Mouse (Mus musculus) spleen, adult 12 weeks (tissue): ENCODE measurements around the gene Ift57.

Source experiments
- DNase-seq: peaks from one replicate; pipeline ENCODE4 v3.0.0; 2022; ENCODE audit warnings: low spot score

Gene Ift57

DNA sequence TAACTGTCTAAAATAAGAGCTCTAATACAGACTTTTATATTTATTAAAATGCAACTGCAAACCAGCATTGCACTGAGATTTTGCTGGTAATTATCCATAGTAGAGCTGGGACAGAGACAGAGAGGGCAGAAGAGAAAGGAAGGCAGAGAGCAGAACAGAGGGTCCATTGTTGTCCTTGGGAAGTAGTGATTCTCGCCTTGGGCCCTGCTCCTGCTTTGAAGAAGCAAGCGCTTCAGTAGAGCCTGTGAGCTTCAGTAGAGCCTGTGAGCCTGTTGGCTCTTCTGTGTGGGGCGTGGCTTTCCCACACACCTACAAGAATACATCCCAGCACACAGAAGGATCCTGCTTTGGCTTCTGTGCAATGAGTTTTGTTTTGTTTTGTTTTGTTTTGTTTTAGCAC lies 54.3 kb downstream of the Ift57 start:
- DNase-seq = no peak

DNA sequence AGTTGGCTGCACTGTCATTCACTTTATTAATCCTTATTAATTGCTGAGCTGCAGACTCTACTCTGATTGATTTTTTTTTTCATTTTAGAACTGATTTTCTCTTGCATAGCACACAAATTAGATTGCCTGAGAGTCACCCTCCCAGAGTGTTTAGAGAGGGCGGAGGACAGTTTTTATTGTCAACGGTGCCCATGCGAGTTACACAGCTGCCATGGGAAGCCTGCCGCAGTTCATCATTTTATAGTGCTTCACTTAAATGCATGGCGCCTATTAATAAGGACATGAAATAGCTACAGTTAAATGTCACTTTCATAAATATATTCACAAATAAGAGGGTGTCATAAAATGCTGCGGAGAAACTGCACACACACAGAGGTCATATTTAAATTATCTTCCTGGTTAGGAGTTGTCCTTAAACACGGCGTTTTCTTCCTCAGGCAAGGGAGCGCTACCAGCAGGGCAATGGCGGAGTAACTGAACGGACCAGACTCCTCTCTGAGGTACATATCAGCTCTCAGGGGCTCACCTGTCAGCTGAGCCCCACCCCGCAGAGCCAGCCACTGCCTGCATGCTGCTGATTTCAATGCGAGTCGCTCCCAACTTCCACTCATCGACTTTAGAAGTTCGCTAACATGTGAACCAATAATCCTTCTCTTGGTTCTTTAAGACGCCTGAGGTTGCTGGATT lies 61.6 kb downstream of the Ift57 start:
- DNase-seq = no peak

DNA sequence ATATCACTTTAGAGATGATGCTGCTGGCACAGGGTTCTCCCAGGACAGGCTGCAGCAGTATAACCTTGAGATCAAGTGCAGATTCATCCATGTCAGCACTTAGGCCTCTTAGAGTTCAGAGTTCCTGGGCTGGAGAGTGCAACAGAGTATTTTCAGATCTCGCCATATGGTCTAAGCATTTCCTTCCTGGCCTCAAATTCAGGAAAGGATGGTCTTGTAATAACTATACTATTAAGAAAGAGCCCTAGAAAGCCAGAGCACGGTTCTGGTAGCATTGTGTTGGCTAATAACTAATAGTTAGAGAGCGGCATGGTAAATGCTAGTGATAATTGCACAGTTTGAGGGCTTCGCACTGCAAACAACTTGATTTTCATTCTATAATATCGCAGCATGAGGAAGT lies 62.9 kb downstream of the Ift57 start:
- no peak for DNase-seq

DNA sequence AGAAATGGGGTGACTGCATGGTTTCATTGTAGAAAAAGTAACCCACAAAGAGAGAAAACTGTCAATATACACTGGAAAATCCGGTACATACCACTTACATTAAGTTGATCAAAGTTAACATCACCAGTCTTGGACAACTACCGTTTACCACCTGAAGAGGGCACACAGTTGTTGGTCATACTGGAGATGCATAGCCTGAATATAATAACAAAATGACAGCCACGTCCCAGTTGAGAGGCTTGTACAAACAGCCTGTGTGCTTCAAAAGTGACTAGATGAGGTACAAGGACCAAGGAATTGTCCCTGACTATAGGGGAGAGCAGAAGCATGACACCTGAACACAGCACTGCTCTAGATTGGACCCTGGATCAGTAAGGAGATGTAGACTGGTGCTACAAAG lies 67.3 kb downstream of the Ift57 start:
- no peak for DNase-seq

DNA sequence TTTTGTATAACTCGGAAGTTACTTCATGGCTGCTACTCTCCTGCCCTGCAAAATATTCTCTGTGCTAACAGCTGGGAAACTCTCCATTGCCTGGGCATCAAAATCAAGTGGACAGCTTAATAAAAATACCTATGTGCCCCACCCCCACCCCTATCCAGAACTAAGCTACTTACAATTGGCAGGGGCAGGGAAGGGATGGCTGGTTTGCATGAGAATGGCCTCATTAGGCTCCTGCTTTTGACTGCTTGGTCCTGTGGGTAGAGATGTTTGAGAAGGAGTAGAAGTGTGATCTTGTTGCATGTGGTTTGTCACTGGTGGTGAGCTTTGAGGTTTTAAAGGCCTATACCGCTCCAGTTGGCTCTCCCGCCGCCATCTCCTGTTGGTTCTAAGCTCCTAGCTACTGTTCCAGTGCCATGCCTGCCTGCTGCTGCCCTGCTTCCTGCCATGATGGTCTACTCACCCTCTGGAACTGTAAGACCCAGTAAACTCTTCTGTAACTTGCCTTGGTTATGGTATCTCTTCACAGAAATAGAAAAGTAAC lies 69.5 kb downstream of the Ift57 start:
- DNase-seq = no peak

DNA sequence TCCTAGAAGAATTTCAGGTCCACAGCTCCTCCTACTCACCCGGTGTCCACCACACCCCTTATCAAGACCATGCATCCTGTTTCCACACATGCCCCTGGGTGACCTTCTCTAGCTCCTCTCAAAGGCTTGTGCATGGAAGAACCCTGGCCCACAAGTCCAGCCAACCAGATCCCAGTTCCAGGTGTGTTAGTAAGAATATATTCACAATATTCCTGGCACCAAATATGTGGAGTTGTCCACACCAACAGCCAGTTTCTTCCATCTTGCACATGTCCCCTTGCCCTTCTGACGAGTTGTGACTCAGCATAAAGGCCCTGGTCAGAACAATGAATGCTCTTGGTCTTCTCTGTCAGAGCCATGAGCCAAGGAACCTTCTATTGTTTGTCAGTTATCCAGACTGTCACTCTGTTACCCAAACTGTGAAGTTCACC lies 70.8 kb downstream of the Ift57 start:
- peak; percentile 54 for DNase-seq

DNA sequence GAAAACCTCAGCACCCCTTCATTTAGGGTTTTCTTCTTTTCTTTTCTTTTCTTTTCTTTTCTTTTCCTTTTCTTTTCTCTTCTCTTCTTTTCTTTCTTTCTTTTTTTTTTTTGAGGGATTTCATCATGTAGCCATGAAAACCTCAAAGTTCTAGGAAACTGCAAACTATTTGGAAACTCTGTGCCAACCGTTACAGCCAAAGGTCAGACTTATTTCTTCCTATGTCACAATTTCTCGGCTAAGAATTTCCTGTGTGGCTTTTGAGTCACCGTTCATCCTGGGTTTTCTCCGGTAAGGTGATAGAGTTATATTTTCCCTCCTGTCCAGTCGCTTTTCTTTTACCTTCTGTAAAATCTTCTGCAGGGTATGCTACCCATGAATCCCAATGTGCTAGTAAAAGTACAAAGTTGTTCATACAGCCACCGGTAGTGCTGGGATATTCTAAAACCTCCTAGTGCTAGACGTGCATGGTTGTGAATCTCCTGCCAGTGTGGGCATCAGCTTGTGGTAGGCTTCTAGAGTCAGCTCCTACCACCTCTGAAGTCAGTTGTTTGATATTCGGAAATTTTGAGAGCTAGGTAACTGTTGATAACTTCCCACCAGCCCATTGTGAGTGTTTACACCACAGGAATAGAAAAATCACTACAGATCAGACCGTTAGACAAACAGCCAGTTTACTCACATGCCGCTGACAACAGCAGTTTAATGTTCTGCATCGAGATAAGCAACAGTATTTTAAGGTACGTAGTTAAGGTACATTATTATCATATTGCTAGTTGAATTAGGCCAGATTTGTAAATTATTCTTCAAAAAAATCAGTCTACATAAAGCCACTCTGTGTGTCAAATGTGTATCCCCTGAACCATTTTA lies 71.5 kb downstream of the Ift57 start:
- DNase-seq = no peak

DNA sequence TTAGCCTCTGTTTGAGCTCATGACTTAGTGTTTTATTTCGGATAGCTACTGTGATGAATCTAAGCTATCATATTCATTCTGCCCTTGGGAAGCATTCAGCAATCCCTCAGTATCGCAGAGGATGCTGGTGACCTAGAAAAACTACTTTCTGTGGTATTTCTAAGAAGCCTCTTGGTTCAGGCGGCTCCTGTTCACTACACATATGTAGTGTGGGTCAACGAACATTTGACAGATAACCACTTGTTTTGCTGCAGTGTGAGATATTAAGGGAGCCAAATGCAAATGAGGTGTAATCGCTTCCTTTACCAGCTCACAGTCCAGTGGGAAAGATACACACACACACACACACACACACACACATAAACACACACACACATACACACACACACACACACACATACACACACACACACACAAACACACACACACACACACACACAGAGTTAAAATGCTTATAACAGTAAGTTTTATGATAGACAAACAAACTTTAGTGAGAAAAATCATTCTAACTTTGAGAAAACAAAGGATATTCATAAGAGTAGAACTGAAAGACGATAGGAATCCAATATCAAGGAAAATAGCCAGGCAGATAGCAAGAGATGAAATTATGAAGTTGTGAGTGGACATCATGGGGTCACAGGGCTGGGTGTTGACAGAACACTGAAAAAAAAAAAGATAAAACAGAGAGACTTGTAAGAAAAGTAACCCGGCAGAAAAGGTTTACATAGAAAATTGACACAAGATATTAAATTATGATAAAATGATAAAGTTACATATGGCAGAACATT lies 72.8 kb downstream of the Ift57 start:
- no peak for DNase-seq

DNA sequence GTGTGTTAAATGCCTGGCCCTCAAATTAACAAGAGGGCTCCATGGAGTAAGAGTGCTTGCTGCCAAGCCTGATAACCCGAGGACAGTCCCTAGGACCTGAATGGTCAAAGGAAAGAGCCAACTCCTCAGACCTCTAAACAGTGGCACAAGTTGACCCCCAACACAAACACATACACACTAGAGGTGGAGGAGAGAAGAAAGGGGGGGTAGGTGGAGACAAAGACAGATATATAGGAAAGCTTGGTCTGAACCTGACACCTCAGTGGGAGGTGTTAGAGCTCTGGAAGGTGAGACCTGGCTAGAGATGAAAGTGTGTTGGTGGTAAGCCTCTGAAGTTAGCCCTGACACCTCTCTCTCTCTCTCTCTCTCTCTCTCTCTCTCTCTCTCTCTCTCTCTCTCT lies 73.5 kb downstream of the Ift57 start:
- no peak for DNase-seq

DNA sequence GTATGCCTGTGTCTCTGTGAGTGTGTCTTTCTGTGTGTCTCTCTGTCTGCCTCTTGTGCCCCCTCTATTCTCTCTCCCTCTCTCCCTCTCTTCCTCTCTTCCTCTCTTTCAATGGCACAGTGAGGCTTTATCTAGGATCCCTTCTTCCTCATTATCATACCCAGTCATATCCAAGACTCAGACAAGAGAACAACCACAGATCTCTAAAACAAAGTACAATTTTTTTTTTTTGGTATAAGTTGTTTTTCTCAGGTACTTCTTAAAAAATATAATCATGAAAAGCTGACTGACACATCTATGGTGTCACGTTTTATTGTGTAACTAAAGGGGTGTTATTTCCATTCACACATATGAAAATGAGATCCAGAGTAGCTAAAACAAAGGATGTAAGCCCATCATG lies 74.0 kb downstream of the Ift57 start:
- no peak for DNase-seq

DNA sequence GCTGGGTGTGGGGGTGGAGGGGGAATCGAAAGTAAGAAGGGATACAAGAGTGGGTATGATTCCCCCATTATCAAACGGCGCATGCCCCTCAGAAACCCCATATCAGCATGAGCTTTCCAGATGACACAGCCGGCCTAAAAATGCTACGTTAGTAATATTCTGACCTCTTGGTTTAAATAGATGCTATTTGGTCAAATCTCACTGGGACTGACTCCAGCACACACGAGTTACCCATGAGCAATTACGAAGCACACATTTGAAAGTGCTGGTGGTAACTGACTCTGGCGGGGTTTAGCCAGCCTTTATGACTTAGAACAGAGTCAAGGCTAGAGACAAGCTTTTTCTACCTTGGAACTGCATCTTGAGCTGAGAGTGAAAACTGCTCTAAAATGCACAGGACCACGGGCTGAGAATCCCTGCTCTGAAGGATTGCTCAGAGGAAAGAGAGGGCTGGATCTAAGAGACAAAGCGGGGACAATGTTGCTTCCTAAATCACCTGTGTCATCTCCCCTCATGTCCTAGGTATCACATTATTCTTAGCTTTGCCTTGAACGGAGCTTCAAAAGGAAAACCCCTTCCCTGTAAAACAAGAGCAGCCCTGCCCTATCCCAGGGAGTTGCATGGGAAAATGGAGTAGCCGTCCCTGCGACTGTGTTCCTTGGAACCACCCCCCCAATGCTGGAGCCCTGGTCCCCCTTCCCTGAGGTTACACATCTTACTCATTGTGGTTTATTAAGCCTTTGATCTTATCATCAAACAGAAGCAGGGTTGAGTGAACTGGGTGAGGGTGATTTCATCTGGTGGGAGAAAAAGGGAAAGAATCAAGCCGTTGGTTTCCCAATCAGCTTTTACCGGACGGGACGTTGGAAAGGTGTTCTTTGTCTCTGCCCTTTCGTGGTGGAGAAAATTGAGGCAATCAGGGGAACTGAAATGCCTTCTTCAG lies 75.3 kb downstream of the Ift57 start:
- no peak for DNase-seq

DNA sequence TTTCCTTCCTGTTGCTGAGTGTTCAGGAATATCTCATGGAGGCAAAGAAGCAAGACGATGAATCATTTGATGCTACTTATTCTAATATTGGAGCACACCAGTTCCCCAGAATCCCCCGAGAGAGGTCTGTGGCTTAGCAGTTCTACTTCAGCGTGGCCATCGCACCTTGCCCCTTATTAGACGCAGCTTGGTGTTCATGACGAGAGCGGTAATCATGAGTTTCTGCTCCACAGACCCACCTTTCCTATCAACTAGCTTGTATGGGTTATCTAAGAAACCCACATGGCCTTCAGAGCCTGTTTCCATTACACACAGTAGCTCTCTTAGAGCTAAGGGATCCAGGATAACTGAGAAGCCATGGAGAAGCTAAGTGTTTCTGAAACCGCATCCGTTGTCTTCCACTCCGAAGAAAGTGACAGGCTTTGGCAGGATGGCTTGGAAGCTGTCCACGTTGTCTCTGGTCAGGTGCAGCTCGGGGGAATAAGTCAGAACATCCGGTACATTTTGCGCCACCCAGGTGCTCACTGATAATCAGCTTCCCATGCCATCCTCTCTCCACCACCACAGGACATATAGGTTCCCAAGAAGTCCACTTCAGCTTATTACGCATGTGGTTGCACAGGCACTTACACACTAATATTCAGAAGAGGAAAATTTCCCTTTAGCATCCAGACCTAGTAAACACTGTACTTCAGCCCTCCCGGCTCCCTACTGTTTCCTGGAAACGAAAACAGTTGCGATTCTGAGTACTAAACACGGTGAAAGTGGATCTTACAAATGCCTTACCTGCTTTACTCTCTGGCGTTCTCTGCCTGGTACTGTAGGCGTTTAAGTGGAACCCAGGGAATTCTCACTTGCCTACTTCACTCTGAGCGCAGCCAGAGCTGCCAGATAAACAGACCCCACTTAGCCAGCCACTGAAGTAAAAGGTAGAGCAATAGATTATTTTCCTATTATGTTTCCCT lies 76.3 kb downstream of the Ift57 start:
- peak; percentile 59 for DNase-seq

DNA sequence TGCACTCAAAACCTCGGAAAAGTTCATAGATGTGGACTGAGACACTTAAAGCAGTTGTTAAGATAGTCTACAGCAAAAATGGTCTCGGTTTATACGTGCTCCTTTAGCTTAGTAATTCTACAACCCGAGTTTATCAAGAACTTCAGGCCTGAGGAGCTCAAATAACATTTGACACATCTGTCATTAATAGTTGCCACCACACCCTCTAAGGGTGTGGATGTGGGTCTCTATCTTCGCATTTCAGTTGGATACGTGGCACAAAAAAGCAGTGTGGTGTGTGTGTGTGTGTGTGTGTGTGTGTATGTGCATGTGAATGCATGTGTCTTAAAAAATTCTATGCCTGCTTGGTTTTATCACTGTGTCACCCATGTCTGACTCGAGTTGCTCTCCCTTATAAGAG lies 77.9 kb downstream of the Ift57 start:
- no peak for DNase-seq

DNA sequence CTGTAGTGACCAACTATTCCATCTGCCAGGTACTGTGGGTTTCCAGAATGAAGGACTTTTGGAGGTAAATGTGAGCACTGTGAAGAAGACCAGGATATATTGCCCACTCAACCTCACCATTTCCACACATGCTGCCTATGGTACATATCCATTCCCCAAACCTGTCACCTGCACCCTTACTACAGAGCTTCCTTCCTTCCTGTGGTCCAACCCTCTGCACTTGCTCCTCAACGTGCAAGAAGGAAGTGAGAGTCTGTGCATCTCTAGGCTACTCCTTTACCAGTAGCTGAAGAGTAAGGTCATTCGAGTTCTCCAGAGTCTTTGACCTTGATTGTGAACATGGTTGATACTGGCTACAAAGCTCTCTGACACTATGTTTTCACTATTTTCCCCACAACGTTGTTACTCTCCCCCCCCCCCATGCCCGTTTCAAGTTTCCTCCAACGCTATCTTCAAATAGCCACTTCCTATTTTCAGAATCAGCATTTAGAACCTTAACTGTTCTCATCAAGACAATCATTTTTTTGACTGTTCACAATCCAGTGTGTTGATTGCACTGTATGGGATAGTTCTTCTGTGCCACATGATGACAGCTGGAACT lies 82.6 kb downstream of the Ift57 start:
- DNase-seq = no peak

DNA sequence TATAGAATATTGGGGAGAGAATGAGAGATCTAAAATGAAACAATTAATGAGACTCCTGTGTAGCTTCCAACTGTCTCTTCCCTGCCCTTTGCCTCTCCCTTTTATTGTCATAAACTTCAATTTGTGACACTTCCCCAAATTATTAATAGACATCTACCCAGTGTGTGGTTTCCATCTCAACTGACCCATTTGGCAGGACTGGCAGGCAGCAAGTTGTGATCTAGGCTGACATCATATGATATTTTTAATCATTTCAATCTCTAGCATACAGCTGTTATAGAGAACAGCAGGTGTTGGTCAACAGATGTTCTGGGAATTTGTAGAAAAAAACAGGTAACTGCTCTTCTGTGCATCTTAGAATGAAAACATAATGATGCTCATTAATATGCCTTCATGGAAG lies 84.3 kb downstream of the Ift57 start:
- no peak for DNase-seq

DNA sequence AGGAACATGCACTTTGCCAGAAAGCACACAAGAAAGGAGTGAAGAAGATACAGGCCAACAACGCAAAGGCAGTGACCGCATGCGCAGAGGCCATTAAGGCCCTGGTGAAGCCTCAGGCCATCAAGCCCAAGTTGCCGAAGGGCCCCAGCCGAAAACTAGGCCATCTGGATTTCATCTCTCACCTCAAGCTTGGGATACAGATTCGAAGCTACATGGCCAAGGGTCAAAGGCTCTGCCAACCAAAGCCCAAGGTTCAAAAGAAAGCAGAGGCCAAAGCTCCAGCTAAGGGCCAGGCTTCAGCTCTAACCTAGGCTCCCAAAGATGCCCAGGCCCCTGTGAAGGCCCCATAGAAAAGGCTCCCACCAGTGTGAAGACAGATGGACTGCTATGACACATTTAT lies 87.1 kb downstream of the Ift57 start:
- DNase-seq = no peak

DNA sequence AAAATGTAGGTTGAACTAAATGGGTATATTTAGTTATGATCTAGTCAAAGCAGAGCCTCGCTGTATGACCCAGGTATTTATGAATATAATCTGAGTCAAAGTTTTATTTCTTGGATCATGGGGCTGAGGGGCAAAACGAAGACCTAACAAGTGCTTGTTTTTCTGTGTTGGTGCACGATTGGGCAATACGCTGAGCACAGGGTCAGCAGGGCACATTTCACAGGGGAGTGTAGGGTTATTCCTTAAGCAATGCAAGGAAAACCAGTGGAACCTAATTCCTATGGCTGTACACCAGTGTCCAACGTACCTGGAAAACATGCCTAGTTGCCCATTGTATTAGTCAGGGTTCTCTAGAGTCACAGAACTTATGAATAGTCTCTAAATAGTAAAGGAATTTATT lies 88.7 kb downstream of the Ift57 start:
- no peak for DNase-seq

DNA sequence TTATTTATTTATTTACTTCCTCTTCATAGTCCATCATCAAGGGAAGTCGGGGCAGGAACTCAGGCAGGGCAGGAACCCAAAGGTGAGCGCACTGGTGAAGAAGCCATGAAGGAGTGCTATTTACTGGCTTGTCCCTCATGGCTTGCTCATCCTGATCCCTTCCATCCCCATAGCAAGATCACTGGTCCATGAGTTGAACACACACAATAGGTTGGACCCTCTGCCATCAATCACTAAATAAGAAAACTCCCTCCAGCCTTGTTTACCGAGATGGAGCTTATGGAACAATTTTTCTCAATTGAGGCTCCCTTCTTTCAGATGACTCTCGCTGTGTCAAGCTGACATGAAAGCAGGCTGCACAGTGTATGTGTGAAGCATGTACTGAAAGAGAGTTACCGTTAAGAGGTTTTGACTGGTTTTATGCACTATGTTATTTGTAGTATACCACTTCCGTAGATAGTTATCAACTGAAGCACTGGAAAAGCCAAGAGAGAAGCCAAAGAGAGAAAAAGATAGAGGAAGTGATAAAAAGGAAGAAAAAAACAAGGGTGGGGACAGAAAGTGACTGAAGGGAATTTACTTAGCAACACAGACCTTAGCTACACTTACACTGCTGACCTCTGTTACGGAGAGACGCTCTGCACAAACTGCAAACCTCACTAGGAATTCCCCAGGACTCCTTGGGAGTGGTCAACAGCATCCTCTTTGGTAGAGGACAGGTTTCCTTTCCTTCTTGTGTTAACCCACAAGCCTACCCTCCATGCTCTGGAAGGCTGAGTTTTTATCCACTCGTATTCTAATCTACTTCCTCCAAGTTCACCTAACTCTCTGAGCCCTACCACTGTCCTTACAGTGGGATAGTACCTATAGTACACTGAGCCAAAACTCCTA lies 91.8 kb downstream of the Ift57 start:
- DNase-seq = no peak

DNA sequence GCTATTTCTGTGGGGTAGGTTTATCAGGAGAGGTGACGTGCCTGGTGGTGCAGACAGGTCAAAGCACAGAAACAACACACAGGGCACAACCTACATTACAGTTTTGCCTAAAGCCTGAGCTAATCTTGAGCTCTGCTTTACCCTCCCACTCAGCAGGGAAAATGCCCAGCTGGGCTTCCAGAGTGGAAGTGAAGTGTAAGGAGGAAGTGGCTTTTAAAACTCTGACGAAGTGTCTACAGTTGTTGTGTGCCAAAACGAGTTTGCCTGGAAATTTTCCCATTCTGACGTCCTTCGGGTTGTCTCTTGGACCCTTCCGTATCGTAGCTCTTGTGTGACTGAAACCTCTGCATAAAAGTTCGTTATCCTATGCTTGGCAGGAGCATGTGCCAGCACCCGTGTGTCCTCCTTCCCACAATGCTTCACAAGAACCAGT lies 93.4 kb downstream of the Ift57 start:
- no peak for DNase-seq
